Mouse (Mus musculus): ENCODE results near the gene Efcab14.

Gene Efcab14

GRCm38 (mm10) chr4:115737551-115738041 lies at the start of gene Efcab14:
Efcab14 (plus strand) TSS chr4:115737744.
- peak; percentile 98 for DNase-seq

- DNase-seq: no peak
Measured at GRCm38 (mm10) chr4:115701468-115701867, 36.1 kb upstream of the Efcab14 start.

GRCm38 (mm10) chr4:115703927-115704505 lies 33.5 kb upstream of the Efcab14 start:
- DNase-seq: no peak

GRCm38 (mm10) chr4:115708974-115709593 lies 28.5 kb upstream of the Efcab14 start:
- DNase-seq: no peak

- DNase-seq: peak; percentile 53 to 62
Measured at GRCm38 (mm10) chr4:115709792-115710418, 27.6 kb upstream of the Efcab14 start.

GRCm38 (mm10) chr4:115728721-115729120 lies 8.8 kb upstream of the Efcab14 start:
- no peak for DNase-seq

GRCm38 (mm10) chr4:115731588-115732222 lies 5.8 kb upstream of the Efcab14 start:
- DNase-seq: peak; percentile 73 to 80

GRCm38 (mm10) chr4:115732223-115732818 lies 5.2 kb upstream of the Efcab14 start:
- DNase-seq: no peak

GRCm38 (mm10) chr4:115733746-115734145 lies 3.8 kb upstream of the Efcab14 start:
- no peak for DNase-seq

- no peak for DNase-seq
Measured at GRCm38 (mm10) chr4:115734867-115735266, 2.7 kb upstream of the Efcab14 start.

GRCm38 (mm10) chr4:115738481-115738985 lies 989 bp downstream of the Efcab14 start:
- peak in 1 of 2 experiments; percentile 3 for DNase-seq

GRCm38 (mm10) chr4:115742658-115743057 lies 5.1 kb downstream of the Efcab14 start:
- no peak for DNase-seq

GRCm38 (mm10) chr4:115743096-115743495 lies 5.6 kb downstream of the Efcab14 start:
- no peak for DNase-seq

GRCm38 (mm10) chr4:115748181-115748580 lies 10.6 kb downstream of the Efcab14 start:
- DNase-seq: no peak

- no peak for DNase-seq
Measured at GRCm38 (mm10) chr4:115749336-115749735, 11.8 kb downstream of the Efcab14 start.

GRCm38 (mm10) chr4:115754101-115754500 lies 16.6 kb downstream of the Efcab14 start:
- no peak for DNase-seq

- no peak for DNase-seq
Measured at GRCm38 (mm10) chr4:115754851-115755250, 17.3 kb downstream of the Efcab14 start.

GRCm38 (mm10) chr4:115761206-115761605 lies 23.7 kb downstream of the Efcab14 start:
- DNase-seq: no peak

- no peak for DNase-seq
Measured at GRCm38 (mm10) chr4:115764581-115764980, 27.0 kb downstream of the Efcab14 start.

- no peak for DNase-seq
Measured at GRCm38 (mm10) chr4:115767647-115768467, 30.3 kb downstream of the Efcab14 start.

GRCm38 (mm10) chr4:115775056-115775455 lies 37.5 kb downstream of the Efcab14 start:
- no peak for DNase-seq

GRCm38 (mm10) chr4:115777627-115778026 lies 40.1 kb downstream of the Efcab14 start:
- DNase-seq: no peak
